Mouse (Mus musculus) forebrain, embryonic 14.5 days (tissue): ENCODE measurements around the gene Tcea2. TPM values are rescaled to one million over a fixed set of nuclear protein-coding genes. Genes with fewer than 3 reads are reported as not detected.

Source experiments
- ATAC-seq: fragments of 200-750 bp; cut with Nextera tagmentation; 2 replicates; pipeline ENCODE4 v1.8.0; 2017; ENCODE audit warnings: mild to moderate bottlenecking, moderate library complexity
- DNase-seq: peaks from one replicate; pipeline ENCODE4 v3.0.0-alpha.2; 2015; ENCODE audit warnings: low spot score
- H3K27ac ChIP-seq: fragments of 300-500 bp; sonication (generic); 2 replicates; pipeline ENCODE4 v1.5.1; 2014; ENCODE audit warnings: low read depth, mild to moderate bottlenecking, control low read depth, low read length, moderate library complexity
- H3K27me3 ChIP-seq: fragments of 300-500 bp; sonication (generic); replicated peaks from 2 replicates; pipeline ENCODE4 v1.6.1; 2014; ENCODE audit warnings: low read length, control low read depth, mixed read lengths; ENCODE audit not compliant: control insufficient read depth, insufficient read depth
- H3K36me3 ChIP-seq: fragments of 300-500 bp; sonication (generic); 2 replicates; pipeline ENCODE4 v1.6.1; 2014; ENCODE audit warnings: low read length, control low read depth; ENCODE audit not compliant: control insufficient read depth, insufficient read depth
- H3K4me1 ChIP-seq: fragments of 300-500 bp; sonication (generic); 2 replicates; pipeline ENCODE4 v1.6.1; 2014; ENCODE audit warnings: antibody characterized with exemption, low read length, control low read depth; ENCODE audit not compliant: control insufficient read depth, insufficient read depth
- H3K4me2 ChIP-seq: fragments of 300-500 bp; sonication (generic); 2 replicates; pipeline ENCODE4 v1.6.1; 2014; ENCODE audit warnings: mild to moderate bottlenecking, control low read depth, low read length
- H3K4me3 ChIP-seq: fragments of 300-500 bp; sonication (generic); 2 replicates; pipeline ENCODE4 v1.5.1; 2014; ENCODE audit warnings: low read depth, low read length, control low read depth
- H3K9ac ChIP-seq: fragments of 300-500 bp; sonication (generic); 2 replicates; pipeline ENCODE4 v1.6.1; 2014; ENCODE audit warnings: mild to moderate bottlenecking, low read length, control low read depth, moderate library complexity
- H3K9me3 ChIP-seq: fragments of 300-500 bp; sonication (generic); replicated peaks from 2 replicates; pipeline ENCODE4 v1.6.1; 2016; ENCODE audit warnings: low read length, control low read depth, mixed read lengths; ENCODE audit not compliant: control insufficient read depth
- WGBS: fragments of 180-500 bp; shearing (Covaris S2); extraction: QIAGEN DNeasy Blood & Tissue Kit; methylation state at CpG from one replicate; pipeline ENCODE4 v1.1.7; 2014; 5-methylcytosine and 5-hydroxymethylcytosine counted together
- polyA plus RNA-seq: library from polyadenylated mRNA; unstranded; fragments of >200 nt; fragmentation: Nextera tagmentation; extraction: Ambion mirVana; gene quantifications from 2 replicates; pipeline ENCODE4 v1.2.1, GENCODE M21; 2014

Tcea2 gene
- polyA plus RNA-seq, 1 experiment from 2014 or later, result 42.0 TPM

DNA sequence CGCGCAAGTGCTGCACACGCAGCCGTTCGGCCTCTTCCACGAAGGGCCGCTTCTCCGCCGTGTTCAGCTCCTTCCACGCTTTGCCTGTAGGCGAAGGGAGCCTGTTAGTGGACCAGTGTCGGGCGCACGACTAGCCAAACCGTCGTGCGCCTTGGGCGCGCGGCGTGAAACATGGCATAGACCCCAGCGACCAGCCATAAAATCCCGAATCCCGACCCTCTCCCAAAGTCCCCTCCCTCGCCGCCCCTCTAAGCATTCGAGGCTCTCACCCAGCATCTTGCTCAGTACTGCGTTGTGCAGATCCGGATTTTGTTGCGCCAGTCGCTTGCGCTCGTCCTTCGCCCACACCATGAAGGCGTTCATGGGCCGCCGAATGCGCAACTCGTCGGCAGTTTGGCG is 9.2 kb upstream of the Tcea2 start:
- peak overlapping the region; percentile 52 for H3K4me2 ChIP-seq
- peaks cover 13% of the 10 kb centered on the region; the same call in 1 of the 2 replicates for H3K4me1 ChIP-seq
- peaks cover 45% of the 10 kb centered on the region for H3K27me3 ChIP-seq
- 0 out of 2 replicates have a peak overlapping the region, but pooled peaks have one; percentile 9 for H3K27ac ChIP-seq
- peak overlapping the region; percentile 34 for H3K4me3 ChIP-seq
- peak overlapping the region; percentile 50; the same call in 1 of the 2 replicates for H3K9ac ChIP-seq
- no peak for DNase-seq
- no peaks in the 10 kb centered on the region for H3K9me3 ChIP-seq
- ATAC-seq, result no peak
- under 1% methylated on average over 41 of the region's 41 CpGs for WGBS
- H3K36me3 ChIP-seq, result no peaks in the 10 kb centered on the region

DNA sequence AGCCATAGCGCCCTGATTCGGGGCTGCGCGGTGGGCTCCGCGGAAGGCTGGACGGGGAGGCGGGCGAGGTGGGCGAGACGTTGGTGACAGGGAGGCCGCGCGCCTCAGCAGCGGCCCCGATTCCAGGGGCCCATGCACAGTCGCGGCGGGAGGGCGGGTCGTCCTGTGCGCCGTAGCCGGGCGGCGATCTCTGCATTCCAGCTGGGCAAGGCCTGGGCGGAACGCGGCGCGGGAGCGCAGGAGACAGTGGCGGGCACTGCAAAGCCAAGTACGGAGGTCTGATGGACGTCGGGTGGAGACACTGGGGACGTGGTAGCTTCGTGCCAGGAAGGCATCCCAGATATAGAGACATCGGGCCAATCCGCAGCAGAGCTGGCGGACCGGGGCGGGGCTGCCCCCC is 8.8 kb upstream of the Tcea2 start, which contains the start of gene Sox18:
Sox18 (minus strand) TSS at position 315 of the 400 bp plus-strand sequence.
- no peak for ATAC-seq
- H3K9me3 ChIP-seq, result no peaks in the 10 kb centered on the region
- peaks cover 13% of the 10 kb centered on the region; the same call in 1 of the 2 replicates for H3K4me1 ChIP-seq
- peak within 1 kb of the TSS; percentile 52 for H3K4me2 ChIP-seq
- under 1% methylated on average over 42 of the region's 43 CpGs for WGBS
- DNase-seq, result no peak
- H3K9ac ChIP-seq, result peak within 1 kb of the TSS; percentile 50
- H3K27me3 ChIP-seq, result peaks cover 45% of the 10 kb centered on the region
- peak within 1 kb of the TSS; percentile 34 for H3K4me3 ChIP-seq
- H3K36me3 ChIP-seq, result no peaks in the 10 kb centered on the region
- H3K27ac ChIP-seq, result 0 out of 2 replicates have a peak within 1 kb of the TSS, but pooled peaks have one; percentile 9

DNA sequence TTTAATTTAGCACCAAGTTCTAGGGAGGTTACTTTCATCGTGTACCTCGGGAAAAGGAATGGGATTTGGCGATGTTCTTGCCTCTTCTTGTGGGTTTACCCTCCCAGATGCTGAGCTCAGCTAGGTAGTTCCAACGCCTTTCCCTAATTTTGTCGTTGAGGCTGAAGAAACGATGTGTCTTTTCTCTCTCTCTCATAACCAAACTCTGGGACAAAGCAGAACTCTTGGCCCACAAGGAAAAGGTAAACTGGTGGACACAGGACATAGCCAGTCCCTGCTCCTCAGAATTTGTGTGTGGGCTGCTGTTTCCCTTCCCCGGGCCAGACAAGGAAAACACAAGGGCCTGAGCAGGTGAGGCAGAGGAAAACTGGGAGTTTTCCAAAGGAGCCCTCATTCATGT is 8.1 kb upstream of the Tcea2 start:
- Histone ChIP-seq H3K36me3 (no peaks in the 10 kb centered on the region), H3K4me2 (no peak overlapping the region), H3K4me3 (no peak overlapping the region), H3K9ac (no peak overlapping the region), H3K9me3 (no peaks in the 10 kb centered on the region), H3K27ac (no peak overlapping the region), H3K4me1 (peaks cover 13% of the 10 kb centered on the region; the same call in 1 of the 2 replicates), H3K27me3 (peaks cover 45% of the 10 kb centered on the region)
- DNase-seq, result no peak
- WGBS, result 21% methylated on average over 7 of the region's 7 CpGs
- no peak for ATAC-seq

DNA sequence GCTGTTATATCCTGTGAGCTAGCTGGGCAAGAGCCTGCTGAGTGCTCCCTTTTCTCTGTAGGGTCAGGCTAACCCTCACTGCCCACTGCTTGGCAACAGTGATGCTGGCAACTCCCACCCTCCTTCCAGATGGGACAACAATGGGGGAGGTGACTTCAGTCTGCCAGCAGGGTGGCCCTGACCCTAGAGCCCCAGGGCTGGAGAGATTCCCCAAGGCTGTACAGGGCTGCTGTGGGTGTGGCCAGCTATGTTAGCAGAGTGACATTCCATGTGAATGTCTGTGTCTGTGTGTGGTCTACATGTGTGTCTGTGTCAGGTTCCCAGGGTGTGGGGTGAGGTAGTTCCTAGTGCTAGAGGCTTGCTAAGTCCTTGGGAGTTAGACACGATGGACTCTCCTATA is 6.6 kb upstream of the Tcea2 start:
- H3K36me3 ChIP-seq, result no peaks in the 10 kb centered on the region
- H3K27ac ChIP-seq, result no peak overlapping the region
- H3K9ac ChIP-seq, result no peak overlapping the region
- H3K9me3 ChIP-seq, result no peaks in the 10 kb centered on the region
- peaks cover 45% of the 10 kb centered on the region for H3K27me3 ChIP-seq
- ATAC-seq (no peak), DNase-seq (no peak)
- no peak overlapping the region for H3K4me3 ChIP-seq
- no peak overlapping the region for H3K4me2 ChIP-seq
- 65% methylated on average over 1 of the region's 1 CpGs for WGBS
- peaks cover 13% of the 10 kb centered on the region; the same call in 1 of the 2 replicates for H3K4me1 ChIP-seq

DNA sequence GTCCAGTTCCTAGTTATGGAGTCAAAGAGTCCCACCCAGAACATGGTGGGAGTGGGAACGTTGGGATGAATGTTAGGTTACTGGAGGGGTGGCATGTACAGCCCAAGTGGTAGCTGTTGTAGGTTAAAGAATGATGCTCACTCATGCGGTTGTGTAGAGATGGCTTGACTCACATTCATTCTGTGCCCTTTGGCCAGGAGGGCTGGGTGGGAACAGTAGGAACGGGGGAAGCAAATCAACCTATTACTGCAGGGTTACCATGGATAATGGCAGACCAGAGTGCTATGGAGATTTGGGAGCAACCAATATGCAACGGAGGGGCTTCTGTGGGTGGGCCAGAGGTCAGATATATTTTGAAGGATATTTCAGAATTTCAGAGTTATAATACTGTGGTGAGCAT is 5.2 kb upstream of the Tcea2 start:
- no peak overlapping the region for H3K4me2 ChIP-seq
- H3K4me1 ChIP-seq, result peaks cover 15% of the 10 kb centered on the region; the same call in 1 of the 2 replicates
- 85% methylated on average over 4 of the region's 4 CpGs for WGBS
- H3K27ac ChIP-seq, result no peak overlapping the region
- no peaks in the 10 kb centered on the region for H3K9me3 ChIP-seq
- ATAC-seq (no peak), DNase-seq (no peak)
- H3K27me3 ChIP-seq, result peaks cover 36% of the 10 kb centered on the region
- H3K4me3 ChIP-seq, result no peak overlapping the region
- H3K36me3 ChIP-seq, result no peaks in the 10 kb centered on the region
- no peak overlapping the region for H3K9ac ChIP-seq

DNA sequence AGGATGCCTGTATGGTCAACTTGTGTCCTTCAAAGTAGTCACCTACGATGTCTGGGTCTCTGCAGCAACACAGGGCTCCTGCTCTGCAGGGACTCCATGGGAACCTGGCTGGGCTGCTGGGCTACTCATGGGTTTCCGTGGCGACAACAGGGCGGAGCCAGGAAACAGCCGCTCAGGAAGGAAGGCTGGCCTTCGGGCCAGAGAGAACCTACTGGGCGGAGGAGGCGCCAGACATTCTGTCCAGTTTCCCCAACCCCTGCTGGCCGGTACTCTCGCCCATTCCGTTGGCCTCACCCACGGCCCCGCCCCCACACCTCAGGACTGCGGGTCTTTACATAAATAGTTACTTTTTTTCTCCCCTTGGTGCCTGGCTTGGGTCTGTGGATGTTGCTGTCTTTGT is 4.7 kb upstream of the Tcea2 start:
- DNase-seq (peak; percentile 56), ATAC-seq (no peak)
- peak overlapping the region; percentile 21 for H3K4me2 ChIP-seq
- H3K9me3 ChIP-seq, result no peaks in the 10 kb centered on the region
- no peaks in the 10 kb centered on the region for H3K36me3 ChIP-seq
- peaks cover 31% of the 10 kb centered on the region for H3K27me3 ChIP-seq
- H3K27ac ChIP-seq, result no peak overlapping the region
- WGBS, result 3% methylated on average over 14 of the region's 14 CpGs
- no peak overlapping the region for H3K4me3 ChIP-seq
- 0 out of 2 replicates have a peak overlapping the region, but pooled peaks have one; percentile 1 for H3K9ac ChIP-seq
- H3K4me1 ChIP-seq, result peaks cover 15% of the 10 kb centered on the region; the same call in 1 of the 2 replicates

DNA sequence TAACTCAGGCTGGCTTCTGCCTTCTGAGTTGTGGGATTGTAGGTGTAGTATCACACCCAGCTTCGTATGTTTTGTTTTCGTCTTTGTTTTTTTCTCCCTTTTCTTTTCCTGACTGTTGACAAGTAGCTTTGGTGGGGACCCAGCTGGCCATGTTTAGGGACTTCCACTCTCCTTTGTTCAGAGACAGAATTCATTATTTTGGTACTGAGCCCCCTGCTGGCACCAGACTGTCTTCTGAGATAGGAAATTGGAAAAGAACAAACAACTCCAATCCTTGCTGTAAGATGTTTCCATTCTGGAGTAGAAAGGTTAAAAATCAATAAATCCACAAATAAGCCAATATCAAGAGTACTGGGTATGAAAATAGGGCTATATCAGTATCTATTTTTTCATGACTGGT is 3.7 kb upstream of the Tcea2 start:
- peak; percentile 69 for DNase-seq
- H3K4me3 ChIP-seq, result no peak overlapping the region
- 18% methylated on average over 2 of the region's 2 CpGs for WGBS
- no peaks in the 10 kb centered on the region for H3K36me3 ChIP-seq
- H3K27me3 ChIP-seq, result peaks cover 21% of the 10 kb centered on the region
- H3K4me2 ChIP-seq, result no peak overlapping the region
- H3K9me3 ChIP-seq, result no peaks in the 10 kb centered on the region
- H3K27ac ChIP-seq, result peak overlapping the region; percentile 30; the same call in 1 of the 2 replicates
- H3K9ac ChIP-seq, result no peak overlapping the region
- peaks cover 13% of the 10 kb centered on the region; the same call in 1 of the 2 replicates for H3K4me1 ChIP-seq
- ATAC-seq, result no peak

DNA sequence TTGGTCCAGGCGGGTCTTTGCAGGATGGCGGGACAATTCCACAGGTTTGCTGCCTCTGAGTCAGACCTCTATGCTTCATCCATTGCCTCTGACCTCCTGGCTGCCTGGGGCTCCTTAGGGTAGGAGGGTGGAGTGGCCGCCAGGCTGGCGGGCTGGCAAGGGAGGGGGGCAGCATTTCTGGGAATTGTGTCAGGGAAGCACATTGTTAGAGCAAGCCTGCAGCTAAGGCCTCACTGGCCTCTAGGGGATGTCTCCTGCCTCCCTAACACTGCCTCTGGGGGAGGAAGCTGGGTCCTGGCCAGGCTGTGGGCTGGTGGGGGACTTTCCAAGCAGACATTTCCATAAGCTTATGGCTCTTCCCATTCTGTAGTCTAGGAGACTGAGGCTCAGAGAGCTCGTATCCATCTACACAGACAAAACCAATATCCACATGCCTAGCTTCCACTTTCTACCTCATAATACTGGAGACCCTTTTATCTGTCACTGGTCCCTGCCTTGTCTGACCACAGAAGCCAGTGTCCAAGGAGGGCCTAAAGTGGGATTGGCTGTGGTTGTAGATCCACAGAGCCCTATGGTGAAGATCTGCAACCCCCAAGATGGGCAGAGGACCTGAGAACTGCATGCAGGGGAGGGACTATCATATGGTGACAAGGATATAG is 2.9 kb upstream of the Tcea2 start:
- Histone ChIP-seq H3K9me3 (no peaks in the 10 kb centered on the region), H3K9ac (no peak overlapping the region), H3K36me3 (no peaks in the 10 kb centered on the region), H3K27ac (peak overlapping the region; percentile 39; the same call in 1 of the 2 replicates), H3K4me3 (no peak overlapping the region), H3K4me2 (no peak overlapping the region), H3K4me1 (peaks cover 10% of the 10 kb centered on the region; the same call in 1 of the 2 replicates), H3K27me3 (peaks cover 13% of the 10 kb centered on the region)
- 58% methylated on average over 5 of the region's 5 CpGs for WGBS
- DNase-seq (no peak), ATAC-seq (no peak)

DNA sequence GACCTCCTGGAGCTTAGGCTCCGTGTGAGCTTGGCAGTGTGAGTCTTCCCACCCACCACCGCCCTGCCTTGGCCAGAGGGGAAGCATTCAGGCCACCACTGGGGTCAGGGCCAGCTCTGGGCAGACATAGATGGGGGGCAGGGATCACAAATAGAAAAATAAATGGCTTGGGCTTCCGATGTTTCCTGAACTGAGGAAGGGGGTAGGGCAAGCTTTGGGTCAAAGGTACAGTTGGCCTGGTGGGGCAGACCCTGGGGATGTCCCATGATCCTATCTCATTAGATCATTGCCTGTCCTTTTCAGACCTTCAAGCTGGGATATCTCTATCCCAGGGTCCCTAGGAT is 2.4 kb upstream of the Tcea2 start:
- ATAC-seq (no peak), DNase-seq (no peak)
- no peaks in the 10 kb centered on the region for H3K9me3 ChIP-seq
- peaks cover 8% of the 10 kb centered on the region for H3K27me3 ChIP-seq
- H3K36me3 ChIP-seq, result no peaks in the 10 kb centered on the region
- 61% methylated on average over 3 of the region's 3 CpGs for WGBS
- H3K4me1 ChIP-seq, result peaks cover 10% of the 10 kb centered on the region; the same call in 1 of the 2 replicates
- no peak overlapping the region for H3K9ac ChIP-seq
- no peak overlapping the region for H3K4me3 ChIP-seq
- H3K27ac ChIP-seq, result peak overlapping the region; percentile 39; the same call in 1 of the 2 replicates
- no peak overlapping the region for H3K4me2 ChIP-seq
